Mouse (Mus musculus) right cerebral cortex, postnatal 25 days (tissue): ENCODE results near the gene Lman1l.
A peak's percentile ranks its signal among the peaks of the same experiment; 100 is the strongest.

Experiments used
- DNase-seq: peaks from one replicate; pipeline ENCODE4 v3.0.0; 2022

The Lman1l gene

DNA sequence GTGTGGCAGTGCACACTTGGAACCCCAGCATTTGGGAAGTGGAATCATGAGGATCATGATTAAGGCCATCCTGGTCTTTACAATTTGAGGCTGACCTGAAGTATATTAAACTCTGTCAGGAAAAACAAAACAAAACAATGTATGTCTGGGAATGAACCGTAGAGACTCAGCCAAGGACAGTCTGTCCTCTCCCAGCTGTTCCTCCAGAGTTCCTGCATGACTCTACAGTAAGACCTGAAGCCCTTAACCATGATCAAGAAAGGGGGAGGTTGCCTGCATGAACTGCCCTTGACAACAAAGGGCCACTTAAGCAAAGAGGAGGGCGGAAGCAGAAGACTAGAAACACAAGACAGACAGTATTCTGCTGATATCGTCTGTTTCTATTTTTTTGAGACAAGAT, 45.0 kb downstream of the Lman1l start:
- no peak for DNase-seq

- no peak for DNase-seq
These were observed 46.2 kb downstream of the Lman1l start for GRCm38 (mm10) chr9:57574397-57574796.

DNA sequence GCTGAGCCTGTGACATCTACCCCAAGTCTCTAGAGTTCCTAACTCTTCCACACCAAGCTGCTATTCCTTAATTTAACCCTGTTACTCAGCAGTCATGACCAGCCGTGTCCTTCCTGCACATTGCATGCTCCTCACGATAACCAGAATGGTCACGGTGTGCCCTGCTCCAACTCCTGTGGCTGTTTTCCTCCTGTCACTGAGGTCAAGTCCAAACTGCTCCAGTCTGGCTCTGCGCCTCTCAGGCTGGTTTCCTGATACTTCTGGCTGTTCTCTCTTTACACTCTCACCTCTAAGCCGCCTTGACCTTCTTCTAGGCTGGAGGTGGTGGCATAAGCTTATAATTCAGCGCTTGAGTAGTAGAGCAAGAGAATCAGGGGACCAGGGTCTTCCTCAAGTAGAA, 52.1 kb downstream of the Lman1l start:
- DNase-seq: no peak

DNA sequence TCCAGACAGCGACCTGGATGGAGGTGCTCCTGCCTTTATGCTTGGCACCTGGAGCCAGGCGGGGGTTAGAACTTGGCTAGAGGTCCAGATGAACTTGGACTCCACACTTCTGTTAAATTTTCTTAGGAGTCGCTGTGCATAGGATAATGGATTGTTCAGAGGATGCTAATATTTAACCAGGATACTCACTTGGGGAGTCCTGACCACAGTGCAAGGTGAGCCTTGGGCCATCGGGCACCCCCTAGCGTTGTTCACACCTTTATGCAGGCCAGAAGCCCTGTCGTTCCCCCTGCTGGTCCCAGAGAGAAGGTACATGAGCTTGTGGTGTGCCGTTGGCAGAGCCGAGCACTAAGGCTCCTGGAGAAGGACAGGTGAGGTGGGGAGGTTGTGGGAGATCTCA, 53.7 kb downstream of the Lman1l start:
- no peak for DNase-seq

- peak; percentile 63 for DNase-seq
These were observed 54.8 kb downstream of the Lman1l start for GRCm38 (mm10) chr9:57565741-57566221.

DNA sequence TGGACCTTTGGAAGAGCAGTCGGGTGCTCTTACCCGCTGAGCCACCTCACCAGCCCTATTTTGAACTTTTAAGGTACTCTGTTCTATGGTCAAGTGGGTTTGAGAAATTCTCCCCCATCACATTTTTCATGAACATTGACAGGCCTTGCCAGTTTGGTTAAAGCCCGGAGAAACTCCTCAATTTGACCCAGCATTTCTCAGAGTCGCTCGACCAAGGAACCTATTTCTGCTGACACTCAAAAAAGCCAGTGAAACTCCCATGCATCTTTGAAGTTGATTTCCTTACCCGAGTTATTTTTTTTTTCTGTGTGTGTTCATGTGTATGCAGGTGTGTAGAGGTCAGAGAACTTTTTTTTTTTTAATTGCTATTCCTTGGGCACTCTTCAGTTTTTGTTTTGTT, 56.0 kb downstream of the Lman1l start:
- no peak for DNase-seq

GRCm38 (mm10) chr9:57562896-57563372, 57.6 kb downstream of the Lman1l start:
- peak; percentile 28 for DNase-seq

DNA sequence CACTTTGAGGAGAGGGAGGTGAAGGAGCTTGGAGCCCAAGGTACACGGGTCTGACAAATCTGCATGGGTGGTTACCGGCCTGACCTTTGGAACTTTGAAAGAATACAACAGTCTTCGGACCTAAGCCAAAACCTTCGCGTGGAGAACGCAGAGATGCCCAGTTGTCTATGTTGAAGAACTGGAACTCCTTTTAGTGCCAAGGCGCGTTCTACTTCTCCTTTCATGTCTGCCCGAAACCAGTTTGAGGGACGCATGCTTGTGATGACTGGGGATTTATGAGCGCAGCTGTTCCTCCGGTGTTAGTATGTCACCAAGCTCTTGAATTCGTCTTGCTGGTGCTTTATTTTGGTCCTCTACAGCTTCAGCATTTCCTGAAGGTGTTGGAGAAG, 58.9 kb downstream of the Lman1l start:
- DNase-seq: no peak

- peak; percentile 94 for DNase-seq
These were observed 59.5 kb downstream of the Lman1l start, which contains the start of gene Scamp2 for GRCm38 (mm10) chr9:57560861-57561710. Gene Scamp2, plus strand, starts transcription at chr9:57560943.

- no peak for DNase-seq
These were observed 60.3 kb downstream of the Lman1l start for GRCm38 (mm10) chr9:57560263-57560662.

DNA sequence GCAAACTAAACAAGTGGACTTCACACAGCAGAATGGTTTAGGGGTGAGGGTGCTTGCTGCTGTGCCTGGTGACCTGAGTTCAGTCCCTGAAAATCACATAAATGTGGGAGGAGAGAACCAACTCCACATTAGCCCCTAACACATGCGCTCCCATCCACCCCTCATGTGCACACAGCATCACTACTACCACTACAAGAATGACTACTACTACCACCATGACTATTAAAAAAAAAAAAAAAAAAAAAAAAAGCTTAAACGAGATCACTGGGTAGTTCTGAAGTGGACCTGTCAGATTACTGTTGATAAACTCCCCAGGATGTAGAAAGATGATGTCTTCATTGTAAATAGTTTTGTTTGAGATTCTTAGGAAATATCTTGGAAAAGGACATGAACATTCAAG, 61.0 kb downstream of the Lman1l start:
- DNase-seq: no peak

DNA sequence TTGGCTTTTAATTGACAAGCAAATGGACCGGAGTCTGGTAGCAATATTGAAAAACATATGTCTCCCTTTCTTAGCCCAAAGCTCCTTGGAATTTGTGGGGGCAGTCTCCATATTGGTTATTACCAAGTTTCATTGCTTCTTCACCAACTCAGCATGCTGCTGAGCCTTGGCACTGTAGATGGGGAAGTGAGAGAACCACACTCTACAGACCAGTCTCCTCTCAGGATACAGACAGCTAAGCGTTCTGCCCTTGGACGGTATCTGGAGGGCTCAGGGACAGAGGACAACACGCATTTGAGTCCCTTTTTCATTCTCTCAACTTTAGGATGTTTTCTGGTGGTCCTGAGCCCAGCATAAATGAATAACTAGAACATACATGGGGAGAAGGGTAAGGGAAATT, 61.9 kb downstream of the Lman1l start:
- no peak for DNase-seq

- DNase-seq: no peak
These were observed 63.4 kb downstream of the Lman1l start for GRCm38 (mm10) chr9:57557215-57557614.
